Mouse (Mus musculus): ENCODE results near the gene Cacfd1.

DNA sequence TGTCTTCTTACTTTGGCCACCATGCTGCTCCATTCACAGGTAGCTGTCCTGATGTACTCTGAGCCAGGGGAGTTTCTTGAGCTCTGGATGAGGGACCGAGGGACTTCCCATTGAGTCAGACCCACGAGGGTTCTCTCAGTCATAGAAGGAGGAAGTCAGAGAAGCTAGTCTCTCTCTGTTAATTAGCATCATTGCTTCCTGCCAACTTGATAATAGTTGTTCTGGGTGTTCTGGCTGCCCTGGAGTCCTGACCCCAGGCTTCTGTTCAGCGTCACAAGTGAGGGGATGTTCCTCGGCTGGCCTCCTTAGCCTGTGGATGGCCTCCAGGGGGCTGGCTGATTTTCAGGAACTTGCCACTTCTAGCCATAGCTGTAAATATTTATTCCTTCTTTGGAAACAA is 35.8 kb upstream of the Cacfd1 start:
- TF ChIP-seq POLR2A (IDR thresholded peaks at IDR 0.05; ENCODE audit: extremely low read depth, insufficient read depth, low read length) (no peak), CTCF (IDR thresholded peaks at IDR 0.05; ENCODE audit: extremely low read depth, insufficient read depth, low read length) (no peak)
